Mouse (Mus musculus) liver, embryonic 11.5 days (tissue): ENCODE data around the gene Cdh24. TPM values are rescaled to one million over a fixed set of nuclear protein-coding genes. Genes with fewer than 3 reads are reported as not detected.
A peak's percentile ranks its signal among the peaks of the same experiment; 100 is the strongest.

Experiments used
- ATAC-seq: fragments of 200-750 bp; cut with Nextera tagmentation; replicated peaks from 2 replicates; pipeline ENCODE4 v1.8.0; 2017; ENCODE audit warnings: moderate number of reproducible peaks, mild to moderate bottlenecking, moderate TSS enrichment, moderate library complexity; ENCODE audit not compliant: low FRiP score
- DNase-seq: peaks from one replicate; pipeline ENCODE4 v3.0.0-alpha.2; 2017; ENCODE audit warnings: low spot score
- H3K27ac ChIP-seq: fragments of 300-500 bp; sonication (generic); 2 replicates; pipeline ENCODE4 v1.5.1; 2014; ENCODE audit warnings: mild to moderate bottlenecking, low read depth, low read length, control low read depth
- H3K27me3 ChIP-seq: fragments of 300-500 bp; sonication (generic); replicated peaks from 2 replicates; pipeline ENCODE4 v1.6.1; 2014; ENCODE audit warnings: low read length, mixed read lengths; ENCODE audit not compliant: control insufficient read depth, insufficient read depth
- H3K36me3 ChIP-seq: fragments of 300-500 bp; sonication (generic); 2 replicates; pipeline ENCODE4 v1.6.1; 2014; ENCODE audit warnings: mild to moderate bottlenecking, low read length, moderate library complexity, mixed read lengths; ENCODE audit not compliant: control insufficient read depth, insufficient read depth
- H3K4me1 ChIP-seq: fragments of 300-500 bp; sonication (generic); replicated peaks from 2 replicates; pipeline ENCODE4 v1.6.1; 2014; ENCODE audit warnings: low read length, mixed read lengths; ENCODE audit not compliant: control insufficient read depth, insufficient read depth
- H3K4me2 ChIP-seq: fragments of 300-500 bp; sonication (generic); 2 replicates; pipeline ENCODE4 v1.6.1; 2014; ENCODE audit warnings: mild to moderate bottlenecking, control low read depth, moderate library complexity
- H3K4me3 ChIP-seq: fragments of 300-500 bp; sonication (generic); 2 replicates; pipeline ENCODE4 v1.5.1; 2014; ENCODE audit warnings: low read depth, low read length, control low read depth
- H3K9ac ChIP-seq: fragments of 300-500 bp; sonication (generic); 2 replicates; pipeline ENCODE4 v1.6.1; 2014; ENCODE audit warnings: low read depth, low read length, control low read depth
- H3K9me3 ChIP-seq: fragments of 300-500 bp; sonication (generic); 2 replicates; pipeline ENCODE4 v1.6.1; 2016; ENCODE audit warnings: low read length, inconsistent platforms, mixed read lengths; ENCODE audit not compliant: control insufficient read depth
- WGBS: fragments of 180-500 bp; shearing (Covaris S2); extraction: QIAGEN DNeasy Blood & Tissue Kit; methylation state at CpG from one replicate; pipeline ENCODE4 v1.1.7; 2014; 5-methylcytosine and 5-hydroxymethylcytosine counted together
- polyA plus RNA-seq: library from polyadenylated mRNA; unstranded; fragments of >200 nt; fragmentation: Nextera tagmentation; extraction: Ambion mirVana; gene quantifications from 2 replicates; pipeline ENCODE4 v1.2.1, GENCODE M21; 2014

Gene Cdh24
- polyA plus RNA-seq, 1 experiment from 2014 or later = 1.9 TPM

- Histone ChIP-seq H3K36me3 (peaks cover 72% of the 10 kb centered on the region), H3K27ac (no peak overlapping the region), H3K9me3 (no peaks in the 10 kb centered on the region), H3K4me1 (peaks cover 17% of the 10 kb centered on the region), H3K27me3 (no peaks in the 10 kb centered on the region), H3K4me2 (no peak overlapping the region), H3K4me3 (no peak overlapping the region), H3K9ac (no peak overlapping the region)
- WGBS = 59% methylated on average over 4 of the region's 4 CpGs
- DNase-seq = no peak
- ATAC-seq = no peak
Measured at GRCm38 (mm10) chr14:54647900-54648299, 6.7 kb upstream of the Cdh24 start.

- no peak overlapping the region for H3K9ac ChIP-seq
- H3K9me3 ChIP-seq = no peaks in the 10 kb centered on the region
- H3K27me3 ChIP-seq = no peaks in the 10 kb centered on the region
- ATAC-seq (no peak), DNase-seq (no peak)
- H3K4me2 ChIP-seq = no peak overlapping the region
- H3K4me1 ChIP-seq = peaks cover 9% of the 10 kb centered on the region
- 94% methylated on average over 8 of the region's 8 CpGs for WGBS
- H3K27ac ChIP-seq = no peak overlapping the region
- peaks cover 79% of the 10 kb centered on the region for H3K36me3 ChIP-seq
- no peak overlapping the region for H3K4me3 ChIP-seq
Measured at GRCm38 (mm10) chr14:54646898-54647636, 5.9 kb upstream of the Cdh24 start.

DNA sequence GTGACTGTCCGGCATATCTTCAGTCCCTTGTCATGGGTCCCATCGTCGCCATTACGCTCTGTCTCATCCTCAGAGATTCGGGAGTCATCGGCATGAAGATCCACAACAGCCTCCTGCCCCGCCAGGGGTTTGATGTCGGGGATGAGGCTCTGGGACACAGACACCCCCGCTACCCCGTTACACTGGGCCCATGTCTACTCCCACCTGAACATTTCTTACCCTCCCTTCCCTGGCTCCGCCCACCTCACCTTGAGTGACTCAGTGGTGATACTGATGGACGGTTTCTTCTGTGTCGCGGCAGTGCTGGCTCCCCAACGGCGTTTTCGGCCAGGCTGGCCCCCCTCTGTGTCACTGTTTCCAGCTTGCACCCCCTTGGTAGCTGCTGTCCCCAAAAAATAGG is 5.3 kb upstream of the Cdh24 start:
- peaks cover 4% of the 10 kb centered on the region for H3K4me1 ChIP-seq
- no peak overlapping the region for H3K9ac ChIP-seq
- H3K27me3 ChIP-seq = no peaks in the 10 kb centered on the region
- H3K4me2 ChIP-seq = no peak overlapping the region
- WGBS = 95% methylated on average over 17 of the region's 17 CpGs
- no peaks in the 10 kb centered on the region for H3K9me3 ChIP-seq
- no peak overlapping the region for H3K4me3 ChIP-seq
- peaks cover 76% of the 10 kb centered on the region for H3K36me3 ChIP-seq
- ATAC-seq (no peak), DNase-seq (no peak)
- no peak overlapping the region for H3K27ac ChIP-seq

- Histone ChIP-seq H3K4me3 (no peak overlapping the region), H3K4me2 (no peak overlapping the region), H3K27me3 (0 out of 2 replicates have a peak, but pooled peaks cover 3% of the 10 kb centered on the region), H3K36me3 (peaks cover 60% of the 10 kb centered on the region), H3K4me1 (0 out of 2 replicates have a peak, but pooled peaks cover 9% of the 10 kb centered on the region), H3K9me3 (no peaks in the 10 kb centered on the region), H3K27ac (no peak overlapping the region), H3K9ac (no peak overlapping the region)
- DNase-seq = no peak
- no peak for ATAC-seq
- WGBS = 92% methylated on average over 9 of the region's 9 CpGs
Measured at GRCm38 (mm10) chr14:54644294-54644693, 3.1 kb upstream of the Cdh24 start.

DNA sequence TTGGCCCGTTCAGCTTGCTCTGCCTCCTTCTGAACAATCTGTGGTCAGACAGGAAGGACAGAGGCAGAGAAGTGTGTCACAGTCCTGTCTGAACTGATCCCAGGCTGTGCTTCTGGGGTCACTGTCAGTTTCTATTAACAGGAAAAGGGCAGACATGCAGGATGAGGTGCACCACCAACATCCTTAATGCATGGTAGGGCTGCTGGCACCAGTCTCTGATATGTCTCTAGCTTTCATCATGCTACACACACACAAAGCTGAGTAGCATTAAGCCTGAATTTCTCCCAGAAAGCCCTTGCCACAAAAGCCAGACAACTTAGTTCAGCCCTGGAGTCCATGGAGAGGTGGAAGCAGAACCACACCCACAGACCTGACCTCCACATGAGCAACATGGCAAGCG is 1.8 kb upstream of the Cdh24 start:
- Histone ChIP-seq H3K9me3 (no peaks in the 10 kb centered on the region), H3K36me3 (peaks cover 51% of the 10 kb centered on the region), H3K27ac (no peak overlapping the region), H3K4me2 (no peak overlapping the region), H3K27me3 (0 out of 2 replicates have a peak, but pooled peaks cover 3% of the 10 kb centered on the region), H3K9ac (no peak overlapping the region), H3K4me3 (no peak overlapping the region), H3K4me1 (0 out of 2 replicates have a peak, but pooled peaks cover 9% of the 10 kb centered on the region)
- 91% methylated on average over 2 of the region's 2 CpGs for WGBS
- ATAC-seq (no peak), DNase-seq (no peak)

GRCm38 (mm10) chr14:54642224-54642944 is 1.2 kb upstream of the Cdh24 start:
- Histone ChIP-seq H3K27me3 (0 out of 2 replicates have a peak, but pooled peaks cover 3% of the 10 kb centered on the region), H3K4me1 (0 out of 2 replicates have a peak, but pooled peaks cover 9% of the 10 kb centered on the region), H3K9me3 (no peaks in the 10 kb centered on the region), H3K36me3 (peaks cover 45% of the 10 kb centered on the region), H3K9ac (no peak overlapping the region), H3K27ac (no peak overlapping the region), H3K4me2 (no peak overlapping the region), H3K4me3 (no peak overlapping the region)
- 85% methylated on average over 25 of the region's 25 CpGs for WGBS
- peak; percentile 47 for DNase-seq
- no peak for ATAC-seq

- Histone ChIP-seq H3K36me3 (peaks cover 32% of the 10 kb centered on the region), H3K4me3 (peak within 1 kb of the TSS; percentile 67)
Measured at GRCm38 (mm10) chr14:54640946-54641304, 239 bp downstream of the Cdh24 start, which contains the start of gene Gm17606. Gene Gm17606, plus strand, starts transcription at chr14:54640952.

GRCm38 (mm10) chr14:54640121-54640520 is 1.0 kb downstream of the Cdh24 start:
- Histone ChIP-seq H3K4me1 (0 out of 2 replicates have a peak, but pooled peaks cover 9% of the 10 kb centered on the region), H3K27ac (no peak overlapping the region), H3K4me3 (0 out of 2 replicates have a peak overlapping the region, but pooled peaks have one; percentile 9), H3K9me3 (no peaks in the 10 kb centered on the region), H3K9ac (peak overlapping the region; percentile 22; the same call in 1 of the 2 replicates), H3K36me3 (peaks cover 24% of the 10 kb centered on the region), H3K4me2 (peak overlapping the region; percentile 48), H3K27me3 (0 out of 2 replicates have a peak, but pooled peaks cover 3% of the 10 kb centered on the region)
- WGBS = 38% methylated on average over 4 of the region's 4 CpGs
- ATAC-seq (no peak), DNase-seq (no peak)

More at GRCm38 (mm10) chr14:54640946-54641304, 239 bp downstream of the Cdh24 start, which contains the start of gene Gm17606:
- ATAC-seq (no peak; the same call in 1 of the 2 replicates), DNase-seq (no peak)
- H3K9ac ChIP-seq = peak within 1 kb of the TSS; percentile 77
- H3K27ac ChIP-seq = peak within 1 kb of the TSS; percentile 64
- H3K4me2 ChIP-seq = peak within 1 kb of the TSS; percentile 99
- 0 out of 2 replicates have a peak, but pooled peaks cover 3% of the 10 kb centered on the region for H3K27me3 ChIP-seq
- WGBS = under 1% methylated on average over 27 of the region's 28 CpGs
- no peaks in the 10 kb centered on the region for H3K9me3 ChIP-seq
- H3K4me1 ChIP-seq = 0 out of 2 replicates have a peak, but pooled peaks cover 9% of the 10 kb centered on the region
